Mouse (Mus musculus) stomach, embryonic 16.5 days (tissue): Measurements from ENCODE around the gene Cks1b. TPM values are rescaled to one million over a fixed set of nuclear protein-coding genes. Genes with fewer than 3 reads are reported as not detected.

Source experiments
- ATAC-seq: fragments of 200-750 bp; cut with Nextera tagmentation; 2 replicates; pipeline ENCODE4 v1.8.0; 2017; ENCODE audit warnings: moderate number of reproducible peaks, moderate TSS enrichment; ENCODE audit not compliant: insufficient read depth, low FRiP score
- H3K27ac ChIP-seq: fragments of 300-500 bp; sonication (generic); 2 replicates; pipeline ENCODE4 v1.5.1; 2014; ENCODE audit warnings: low read length
- H3K27me3 ChIP-seq: fragments of 300-500 bp; sonication (generic); 2 replicates; pipeline ENCODE4 v1.6.1; 2014; ENCODE audit warnings: low read length, control low read depth, mixed read lengths; ENCODE audit not compliant: control insufficient read depth, insufficient read depth
- H3K36me3 ChIP-seq: fragments of 300-500 bp; sonication (generic); 2 replicates; pipeline ENCODE4 v1.6.1; 2014; ENCODE audit warnings: low read length; ENCODE audit not compliant: control insufficient read depth, insufficient read depth
- H3K4me1 ChIP-seq: fragments of 300-500 bp; sonication (generic); 2 replicates; pipeline ENCODE4 v1.6.1; 2014; ENCODE audit warnings: low read length, control low read depth, mixed read lengths; ENCODE audit not compliant: control insufficient read depth, insufficient read depth
- H3K4me2 ChIP-seq: fragments of 300-500 bp; sonication (generic); 2 replicates; pipeline ENCODE4 v1.6.1; 2014; ENCODE audit warnings: low read depth, low read length, mixed read lengths
- H3K4me3 ChIP-seq: fragments of 300-500 bp; sonication (generic); replicated peaks from 2 replicates; pipeline ENCODE4 v1.5.1; 2014; ENCODE audit warnings: mild to moderate bottlenecking, low read length
- H3K9ac ChIP-seq: fragments of 300-500 bp; sonication (generic); 2 replicates; pipeline ENCODE4 v1.6.1; 2014; ENCODE audit warnings: low read length
- H3K9me3 ChIP-seq: fragments of 300-500 bp; sonication (generic); replicated peaks from 2 replicates; pipeline ENCODE4 v1.6.1; 2016; ENCODE audit warnings: low read length, control low read depth; ENCODE audit not compliant: control insufficient read depth
- WGBS: fragments of 180-500 bp; shearing (Covaris S2); extraction: QIAGEN DNeasy Blood & Tissue Kit; methylation state at CpG from one replicate; pipeline ENCODE4 v1.1.7; 2014; 5-methylcytosine and 5-hydroxymethylcytosine counted together
- polyA plus RNA-seq: library from polyadenylated mRNA; unstranded; fragments of >200 nt; fragmentation: Nextera tagmentation; extraction: Ambion mirVana; gene quantifications from 2 replicates; pipeline ENCODE4 v1.2.1, GENCODE M21; 2015

The Cks1b gene
- polyA plus RNA-seq, 1 experiment from 2014 or later, result 323 TPM

DNA sequence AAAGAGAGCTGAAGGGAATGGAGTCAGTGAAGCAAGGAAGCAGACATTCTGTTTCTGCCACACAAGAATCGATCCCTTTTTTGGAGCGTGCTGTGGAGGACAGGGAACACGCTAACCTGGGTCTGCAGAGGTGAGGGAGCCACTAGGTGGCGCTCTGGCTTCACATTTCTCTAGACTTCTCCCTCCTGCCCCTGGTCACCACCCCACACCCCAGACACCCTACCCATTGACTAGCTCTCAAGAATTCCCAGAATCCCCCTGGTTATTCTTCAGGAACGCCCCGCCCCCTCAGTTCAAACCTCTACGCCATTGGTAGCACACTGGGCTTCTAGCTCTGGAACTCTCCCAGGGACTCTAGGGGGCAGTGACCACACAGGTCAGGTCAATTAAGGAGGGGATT, 31.4 kb upstream of the Cks1b start:
- 43% methylated on average over 7 of the region's 7 CpGs for WGBS
- ATAC-seq, result peak; percentile 59

DNA sequence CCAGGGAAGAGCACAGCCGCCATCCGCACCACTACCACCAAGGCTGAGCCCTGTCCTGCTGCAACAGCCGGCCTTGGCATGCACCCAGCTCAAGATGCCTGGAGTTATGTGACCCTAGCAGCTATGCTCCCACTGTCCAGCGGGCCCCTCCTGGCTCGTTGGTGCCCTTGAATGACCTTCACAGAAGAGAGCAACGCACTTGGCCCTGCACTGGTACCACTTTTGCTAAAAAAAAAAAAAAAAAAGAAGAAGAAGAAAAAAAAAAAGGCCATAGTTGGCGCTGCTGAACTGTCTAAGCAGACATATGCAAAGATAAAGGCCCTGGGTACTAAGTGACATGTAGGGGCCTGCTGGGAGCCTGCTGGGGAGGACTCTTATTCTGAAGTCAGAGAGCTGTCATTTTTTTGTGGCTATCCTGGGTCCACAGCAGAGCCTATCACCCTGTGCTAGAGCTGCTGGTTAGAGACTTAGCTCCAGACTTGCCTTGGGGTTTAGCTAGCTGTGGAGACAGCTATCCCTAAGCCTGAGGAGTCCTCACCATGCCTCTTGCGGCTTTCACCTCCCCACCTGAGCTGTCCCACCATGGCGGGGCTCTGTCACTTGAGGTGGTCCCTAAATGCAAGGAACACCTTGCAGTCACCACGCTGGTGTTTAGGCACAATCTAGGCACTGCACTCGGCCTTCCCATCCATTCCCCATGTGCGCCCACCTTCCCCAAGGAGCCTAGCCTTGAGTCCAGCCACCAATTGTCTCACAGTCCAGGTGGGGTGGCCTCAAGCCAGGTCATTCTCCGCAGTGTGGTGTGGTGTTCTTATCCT, 30.7 kb upstream of the Cks1b start:
- H3K36me3 ChIP-seq, result no peaks in the 10 kb centered on the region
- H3K27ac ChIP-seq, result peak overlapping the region; percentile 35
- H3K9me3 ChIP-seq, result no peaks in the 10 kb centered on the region
- no peaks in the 10 kb centered on the region for H3K27me3 ChIP-seq
- peak; percentile 57; the same call in 1 of the 2 replicates for ATAC-seq
- no peak overlapping the region for H3K4me2 ChIP-seq
- 58% methylated on average over 13 of the region's 13 CpGs for WGBS
- H3K9ac ChIP-seq, result 0 out of 2 replicates have a peak overlapping the region, but pooled peaks have one; percentile 16
- H3K4me1 ChIP-seq, result peaks cover 10% of the 10 kb centered on the region; the same call in 1 of the 2 replicates
- H3K4me3 ChIP-seq, result no peak overlapping the region

More for the DNA sequence above, 31.4 kb upstream of the Cks1b start:
- Histone ChIP-seq H3K9me3 (no peaks in the 10 kb centered on the region), H3K27ac (no peak overlapping the region), H3K4me3 (no peak overlapping the region), H3K27me3 (no peaks in the 10 kb centered on the region), H3K4me2 (no peak overlapping the region), H3K9ac (no peak overlapping the region), H3K4me1 (peaks cover 10% of the 10 kb centered on the region; the same call in 1 of the 2 replicates), H3K36me3 (no peaks in the 10 kb centered on the region)

DNA sequence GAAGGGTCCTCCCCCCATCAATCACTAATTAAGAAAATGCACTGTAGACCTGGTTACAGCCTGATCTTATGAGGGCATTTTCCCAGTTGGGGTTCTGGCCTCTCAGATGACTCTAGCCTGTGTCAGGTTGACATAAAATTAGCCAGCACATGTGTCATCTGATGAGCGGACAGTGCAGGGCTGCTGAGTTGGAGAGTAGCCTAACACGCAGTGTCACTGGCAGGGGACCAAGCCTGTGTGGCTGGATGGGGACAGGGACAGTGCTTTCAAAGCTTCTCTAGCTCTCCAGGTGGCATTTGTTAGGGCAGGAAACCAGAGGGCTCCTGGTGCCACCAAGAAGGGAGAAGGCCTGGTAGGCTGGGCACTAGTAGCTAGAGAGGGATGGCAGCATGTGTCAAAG, 22.5 kb upstream of the Cks1b start:
- no peaks in the 10 kb centered on the region for H3K27me3 ChIP-seq
- no peak for ATAC-seq
- WGBS, result 89% methylated on average over 2 of the region's 2 CpGs
- 0 out of 2 replicates have a peak, but pooled peaks cover 4% of the 10 kb centered on the region for H3K36me3 ChIP-seq
- no peak overlapping the region for H3K4me3 ChIP-seq
- H3K4me1 ChIP-seq, result peaks cover 8% of the 10 kb centered on the region; the same call in 1 of the 2 replicates
- H3K9ac ChIP-seq, result no peak overlapping the region
- H3K9me3 ChIP-seq, result no peaks in the 10 kb centered on the region
- H3K4me2 ChIP-seq, result no peak overlapping the region
- no peak overlapping the region for H3K27ac ChIP-seq

DNA sequence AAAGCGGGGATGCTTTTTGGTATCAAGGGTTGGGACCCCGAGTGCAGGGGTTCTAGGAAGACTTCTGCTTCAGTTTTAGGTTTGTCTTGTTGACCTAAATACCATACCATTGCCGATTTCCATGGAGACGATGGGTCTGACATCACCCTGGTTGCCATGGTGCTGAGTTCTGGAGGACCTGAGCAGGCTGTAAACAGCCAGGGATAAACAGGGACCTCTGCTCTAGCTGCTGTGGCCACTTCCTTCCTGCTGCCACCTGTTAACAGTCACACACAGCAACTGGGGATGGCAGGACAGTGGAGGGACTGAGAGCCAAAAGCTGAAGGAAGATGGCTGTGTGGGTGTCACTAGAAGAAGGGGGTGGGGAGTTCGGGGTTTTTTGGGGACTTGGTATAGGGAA, 19.1 kb upstream of the Cks1b start:
- Histone ChIP-seq H3K9me3 (no peaks in the 10 kb centered on the region), H3K4me3 (peak overlapping the region; percentile 61), H3K4me1 (peaks cover 8% of the 10 kb centered on the region; the same call in 1 of the 2 replicates), H3K36me3 (peaks cover 5% of the 10 kb centered on the region), H3K9ac (peak overlapping the region; percentile 77), H3K4me2 (peak overlapping the region; percentile 70), H3K27ac (peak overlapping the region; percentile 81), H3K27me3 (no peaks in the 10 kb centered on the region)
- WGBS, result 27% methylated on average over 5 of the region's 5 CpGs
- ATAC-seq, result no peak

DNA sequence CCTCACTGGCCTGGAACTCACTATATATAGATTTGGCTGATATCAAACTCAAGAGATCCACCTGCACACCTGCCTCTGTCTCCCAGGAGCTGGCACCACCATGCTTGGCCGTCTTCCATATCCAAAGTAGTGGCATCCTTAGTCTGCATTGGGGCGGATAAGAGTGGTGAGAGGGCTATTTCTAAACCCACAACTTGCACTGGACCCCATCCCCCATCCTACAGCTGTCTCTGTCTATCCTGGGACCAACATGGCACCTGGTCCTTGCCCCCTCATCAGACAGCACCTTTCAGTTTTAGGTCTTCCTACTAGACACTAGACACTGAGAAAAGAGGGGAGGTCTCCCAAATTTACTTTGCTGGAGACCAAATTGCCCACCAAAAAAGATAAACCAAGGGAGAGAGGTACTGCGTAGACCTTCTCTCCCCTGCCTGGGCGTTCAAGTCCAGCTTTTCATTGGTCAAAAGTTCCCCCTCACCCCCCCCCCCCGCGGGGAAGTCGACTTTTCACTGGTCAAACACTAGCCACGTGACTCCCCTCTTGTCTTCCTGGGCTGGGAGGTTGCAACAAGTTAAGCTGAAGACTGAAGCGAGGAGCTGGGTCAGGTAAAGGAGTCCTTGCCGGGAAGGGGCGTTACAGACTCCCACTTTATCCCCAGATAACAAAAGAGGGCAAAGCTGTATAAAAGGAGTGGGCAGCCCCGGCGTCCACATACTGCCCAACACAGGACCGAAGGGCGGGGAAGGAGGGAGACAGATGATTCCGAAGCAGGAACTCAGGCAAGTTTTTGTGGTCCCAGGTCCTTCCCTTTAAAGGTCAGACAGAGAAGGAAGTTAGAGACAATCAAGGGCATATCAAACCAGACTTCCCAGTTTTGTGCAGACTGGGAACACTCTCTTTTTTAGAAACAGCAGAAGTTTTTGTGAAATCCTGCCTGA, 18.3 kb upstream of the Cks1b start, which contains the start of gene Pbxip1:
TSS of gene Pbxip1 (plus strand) at position 531 of the 938 bp plus-strand sequence.
- H3K27ac ChIP-seq, result peak within 1 kb of the TSS; percentile 81
- peak; percentile 79 for ATAC-seq
- H3K4me1 ChIP-seq, result peaks cover 10% of the 10 kb centered on the region
- H3K4me3 ChIP-seq, result peak within 1 kb of the TSS; percentile 61
- peak within 1 kb of the TSS; percentile 70 for H3K4me2 ChIP-seq
- H3K36me3 ChIP-seq, result peaks cover 6% of the 10 kb centered on the region
- no peaks in the 10 kb centered on the region for H3K27me3 ChIP-seq
- peak within 1 kb of the TSS; percentile 77 for H3K9ac ChIP-seq
- H3K9me3 ChIP-seq, result no peaks in the 10 kb centered on the region
- 5% methylated on average over 16 of the region's 16 CpGs for WGBS

DNA sequence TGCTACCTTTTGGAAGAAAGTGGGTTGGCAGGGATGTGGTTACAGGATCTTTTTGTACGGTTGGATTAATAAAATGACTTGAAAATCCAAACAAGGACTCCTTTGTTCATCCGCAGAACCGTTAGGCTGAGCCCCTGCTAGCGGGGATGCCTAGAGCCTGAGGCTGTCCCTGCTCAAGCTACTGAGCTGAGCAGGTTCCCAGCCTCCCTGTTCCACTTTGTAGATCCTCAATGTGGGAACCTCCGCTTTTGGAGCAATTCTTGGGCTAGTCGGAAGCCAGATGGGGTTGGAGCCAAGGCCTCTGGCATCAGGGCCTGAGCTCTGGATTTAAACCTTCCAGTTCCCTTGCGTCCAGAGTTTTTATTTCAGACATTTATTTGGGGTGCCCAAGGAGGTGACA, 16.9 kb upstream of the Cks1b start:
- Histone ChIP-seq H3K4me3 (no peak overlapping the region), H3K4me1 (peaks cover 16% of the 10 kb centered on the region), H3K36me3 (peaks cover 6% of the 10 kb centered on the region), H3K27ac (no peak overlapping the region), H3K9me3 (no peaks in the 10 kb centered on the region), H3K9ac (no peak overlapping the region), H3K4me2 (no peak overlapping the region), H3K27me3 (no peaks in the 10 kb centered on the region)
- no peak for ATAC-seq
- WGBS, result 61% methylated on average over 7 of the region's 7 CpGs

DNA sequence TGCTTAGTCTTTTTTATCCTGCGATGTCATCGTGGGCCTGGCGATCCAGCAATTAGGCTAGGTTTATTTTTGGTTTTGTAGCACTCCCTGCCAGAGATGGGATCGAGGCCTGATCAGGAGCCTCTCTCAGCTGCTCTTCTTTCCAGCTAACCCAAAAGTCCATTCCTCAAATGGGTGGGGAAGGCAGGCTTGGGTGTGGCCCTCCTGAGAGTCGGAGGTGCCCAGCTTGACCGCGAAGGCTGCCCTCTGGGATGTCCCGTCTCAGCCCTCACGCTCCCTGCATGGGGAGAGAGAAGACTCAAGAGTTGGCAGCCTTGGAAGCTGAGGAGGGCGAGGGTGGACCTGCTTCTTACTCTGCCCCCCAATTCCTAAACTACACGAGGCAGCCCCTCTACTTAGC, 16.3 kb upstream of the Cks1b start:
- no peak overlapping the region for H3K9ac ChIP-seq

DNA sequence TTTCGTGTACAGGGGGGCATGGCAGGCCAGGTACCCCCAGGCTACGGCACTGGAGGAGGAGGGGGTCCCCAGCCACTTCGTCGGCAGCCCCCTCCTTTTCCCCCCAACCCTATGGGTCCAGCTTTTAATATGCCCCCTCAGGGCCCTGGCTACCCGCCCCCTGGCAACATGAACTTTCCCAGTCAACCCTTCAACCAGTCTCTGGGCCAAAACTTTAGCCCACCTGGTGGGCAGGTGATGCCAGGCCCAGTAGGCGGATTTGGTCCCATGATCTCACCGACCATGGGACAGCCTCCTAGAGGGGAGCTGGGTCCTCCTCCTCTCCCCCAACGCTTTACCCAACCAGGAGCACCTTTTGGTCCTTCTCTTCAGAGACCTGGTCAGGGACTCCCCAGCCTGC, 14.4 kb upstream of the Cks1b start:
- no peaks in the 10 kb centered on the region for H3K27me3 ChIP-seq
- H3K4me3 ChIP-seq, result no peak overlapping the region
- no peaks in the 10 kb centered on the region for H3K9me3 ChIP-seq
- 90% methylated on average over 8 of the region's 8 CpGs for WGBS
- no peak for ATAC-seq
- peaks cover 9% of the 10 kb centered on the region for H3K36me3 ChIP-seq
- no peak overlapping the region for H3K9ac ChIP-seq
- H3K27ac ChIP-seq, result no peak overlapping the region
- H3K4me2 ChIP-seq, result no peak overlapping the region
- H3K4me1 ChIP-seq, result peaks cover 16% of the 10 kb centered on the region

More for the DNA sequence above, 16.3 kb upstream of the Cks1b start:
- Histone ChIP-seq H3K4me3 (no peak overlapping the region), H3K27me3 (no peaks in the 10 kb centered on the region), H3K4me1 (peaks cover 16% of the 10 kb centered on the region), H3K9me3 (no peaks in the 10 kb centered on the region), H3K4me2 (no peak overlapping the region), H3K36me3 (peaks cover 6% of the 10 kb centered on the region), H3K27ac (no peak overlapping the region)
- ATAC-seq, result no peak
- WGBS, result 77% methylated on average over 11 of the region's 11 CpGs
